Mouse (Mus musculus) neural tube, embryonic 13.5 days (tissue): Measurements from ENCODE around the gene Rimbp3. TPM values are rescaled to one million over a fixed set of nuclear protein-coding genes. Genes with fewer than 3 reads are reported as not detected.
"Not testable (repeated sequence)": the region's sequence is repeated elsewhere in the genome, so short reads cannot be mapped to it uniquely, and the experiment has no call there.

Experiments
- ATAC-seq: fragments of 200-750 bp; cut with Nextera tagmentation; 2 replicates; pipeline ENCODE4 v1.8.0; 2017; ENCODE audit warnings: low read depth, mild to moderate bottlenecking, moderate TSS enrichment, moderate library complexity
- H3K27ac ChIP-seq: fragments of 300-500 bp; sonication (generic); replicated peaks from 2 replicates; pipeline ENCODE4 v1.5.1; 2015; ENCODE audit warnings: moderate library complexity, mild to moderate bottlenecking, inconsistent platforms
- H3K27me3 ChIP-seq: fragments of 300-500 bp; sonication (generic); 2 replicates; pipeline ENCODE4 v1.6.1; 2015; ENCODE audit warnings: mild to moderate bottlenecking, inconsistent platforms
- H3K36me3 ChIP-seq: fragments of 300-500 bp; sonication (generic); 2 replicates; pipeline ENCODE4 v1.6.1; 2015; ENCODE audit warnings: mild to moderate bottlenecking, inconsistent platforms
- H3K4me1 ChIP-seq: fragments of 300-500 bp; sonication (generic); replicated peaks from 2 replicates; pipeline ENCODE4 v1.6.1; 2015; ENCODE audit warnings: inconsistent platforms
- H3K4me2 ChIP-seq: fragments of 300-500 bp; sonication (generic); 2 replicates; pipeline ENCODE4 v1.6.1; 2015; ENCODE audit warnings: inconsistent platforms, mild to moderate bottlenecking, moderate library complexity
- H3K4me3 ChIP-seq: fragments of 300-500 bp; sonication (generic); 2 replicates; pipeline ENCODE4 v1.5.1; 2015; ENCODE audit warnings: mild to moderate bottlenecking, inconsistent platforms
- H3K9ac ChIP-seq: fragments of 300-500 bp; sonication (generic); 2 replicates; pipeline ENCODE4 v1.6.1; 2015; ENCODE audit warnings: moderate library complexity, mild to moderate bottlenecking, inconsistent platforms
- H3K9me3 ChIP-seq: fragments of 300-500 bp; sonication (generic); 2 replicates; pipeline ENCODE4 v1.6.1; 2016; ENCODE audit warnings: inconsistent platforms
- WGBS: fragments of 180-500 bp; shearing (Covaris S2); methylation state at CpG from one replicate; pipeline ENCODE4 v1.1.7; 2015; 5-methylcytosine and 5-hydroxymethylcytosine counted together
- polyA plus RNA-seq: library from polyadenylated mRNA; unstranded; fragments of >200 nt; fragmentation: Nextera tagmentation; extraction: Ambion mirVana; gene quantifications from 2 replicates; pipeline ENCODE4 v1.2.1, GENCODE M21; 2015

Rimbp3 gene
- polyA plus RNA-seq, result 1.5 TPM in 2 replicates

GRCm38 (mm10) chr16:17208389-17209361 is at the start of gene Rimbp3:
Gene Rimbp3 (plus strand): TSS chr16:17208603.
- WGBS, result under 1% methylated on average over 85 of the region's 85 CpGs
- Histone ChIP-seq H3K4me1 (peaks cover 25% of the 10 kb centered on the region), H3K9ac (peak within 1 kb of the TSS; percentile 70), H3K4me3 (peak within 1 kb of the TSS; percentile 47), H3K27me3 (peaks cover 19% of the 10 kb centered on the region), H3K4me2 (peak within 1 kb of the TSS; percentile 86), H3K27ac (peak within 1 kb of the TSS; percentile 88), H3K36me3 (no peaks in the 10 kb centered on the region), H3K9me3 (no peaks in the 10 kb centered on the region)
- ATAC-seq, result peak; percentile 88

DNA sequence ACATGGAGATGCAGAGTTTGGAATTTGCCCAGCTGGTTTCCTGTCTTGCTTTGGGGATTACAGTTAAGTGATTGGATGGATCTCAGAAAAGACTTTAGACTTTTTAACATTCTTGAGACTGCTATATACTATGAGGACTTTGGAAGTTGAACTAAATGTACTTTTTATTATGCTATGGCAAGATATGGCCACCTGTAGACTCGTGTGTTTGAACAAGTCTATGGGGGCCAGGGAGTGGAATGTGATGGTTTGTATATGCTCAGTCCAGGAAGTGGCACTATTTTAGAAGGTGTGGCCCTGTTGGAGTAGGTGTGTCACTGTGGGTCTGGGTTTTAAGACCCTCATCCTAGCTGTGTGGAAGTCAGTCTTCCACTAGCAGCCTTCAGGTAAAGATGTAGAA is 42.9 kb upstream of the Rimbp3 start:
- H3K4me3 ChIP-seq, H3K27me3 ChIP-seq, H3K4me1 ChIP-seq, H3K9ac ChIP-seq, H3K27ac ChIP-seq, ATAC-seq, H3K9me3 ChIP-seq, H3K4me2 ChIP-seq: not testable (repeated sequence)
- peaks cover 31% of the 10 kb centered on the region for H3K36me3 ChIP-seq
- 93% methylated on average over 1 of the region's 1 CpGs for WGBS

DNA sequence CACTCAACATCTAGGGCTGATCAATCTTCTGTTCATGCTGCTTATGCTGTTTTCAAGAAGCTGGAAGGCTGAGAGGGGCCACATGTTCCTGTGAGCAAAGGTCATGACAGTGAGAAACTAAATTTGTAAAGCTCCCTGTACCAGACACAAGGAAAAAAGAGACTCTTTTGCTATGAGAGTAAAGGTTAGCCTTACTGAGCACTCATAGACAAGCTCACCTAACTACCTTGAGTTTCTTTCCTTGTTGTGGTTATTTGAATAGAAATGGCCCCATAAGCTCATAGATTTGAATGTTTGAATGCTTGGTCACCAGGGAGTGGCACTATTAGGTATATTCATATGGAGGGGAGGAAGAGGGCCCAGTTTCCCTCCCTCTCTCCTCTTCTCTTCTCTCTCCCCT is 41.2 kb upstream of the Rimbp3 start:
- H3K9ac ChIP-seq, result no peak overlapping the region
- H3K4me1 ChIP-seq, result no peaks in the 10 kb centered on the region
- H3K27me3 ChIP-seq, result no peaks in the 10 kb centered on the region
- H3K9me3 ChIP-seq, result no peaks in the 10 kb centered on the region
- H3K36me3 ChIP-seq, result peaks cover 41% of the 10 kb centered on the region
- no peak overlapping the region for H3K4me3 ChIP-seq
- no peak for ATAC-seq
- H3K27ac ChIP-seq, result no peak overlapping the region
- H3K4me2 ChIP-seq, result no peak overlapping the region

DNA sequence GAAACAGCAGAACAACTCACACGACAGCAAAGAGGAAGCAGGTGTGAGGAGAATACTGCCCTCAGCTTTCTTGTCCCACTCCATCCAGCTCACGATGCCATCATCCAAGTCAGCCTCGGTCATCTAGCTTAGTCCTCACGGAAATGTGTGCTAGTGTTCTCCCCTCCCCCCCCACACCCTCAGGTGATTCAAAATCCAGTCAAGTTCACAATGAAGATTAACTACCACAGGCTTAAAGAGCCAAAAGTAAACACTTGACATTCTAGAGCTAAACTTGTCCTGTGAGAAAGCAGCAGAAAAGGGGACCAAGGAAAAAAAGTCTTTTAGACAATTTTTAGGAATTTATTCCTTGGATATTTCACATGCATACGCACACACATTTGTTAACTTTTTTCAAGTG is 40.4 kb upstream of the Rimbp3 start:
- ATAC-seq, result no peak
- H3K9ac ChIP-seq, result no peak overlapping the region
- H3K9me3 ChIP-seq, result no peaks in the 10 kb centered on the region
- no peak overlapping the region for H3K4me2 ChIP-seq
- H3K27ac ChIP-seq, result no peak overlapping the region
- H3K4me1 ChIP-seq, result no peaks in the 10 kb centered on the region
- H3K36me3 ChIP-seq, result peaks cover 50% of the 10 kb centered on the region
- no peaks in the 10 kb centered on the region for H3K27me3 ChIP-seq
- 87% methylated on average over 5 of the region's 5 CpGs for WGBS
- H3K4me3 ChIP-seq, result no peak overlapping the region

GRCm38 (mm10) chr16:17175765-17176164 is 32.6 kb upstream of the Rimbp3 start:
- Histone ChIP-seq H3K9me3 (no peaks in the 10 kb centered on the region), H3K4me1 (no peaks in the 10 kb centered on the region), H3K4me3 (no peak overlapping the region), H3K27ac (no peak overlapping the region), H3K36me3 (peaks cover 53% of the 10 kb centered on the region), H3K27me3 (no peaks in the 10 kb centered on the region), H3K9ac (no peak overlapping the region), H3K4me2 (no peak overlapping the region)
- no peak for ATAC-seq
- WGBS, result 94% methylated on average over 2 of the region's 2 CpGs

GRCm38 (mm10) chr16:17177623-17178170 is 30.7 kb upstream of the Rimbp3 start:
- no peak overlapping the region for H3K4me3 ChIP-seq
- no peaks in the 10 kb centered on the region for H3K9me3 ChIP-seq
- 100% methylated on average over 1 of the region's 1 CpGs for WGBS
- no peaks in the 10 kb centered on the region for H3K4me1 ChIP-seq
- H3K9ac ChIP-seq, result no peak overlapping the region
- no peak overlapping the region for H3K4me2 ChIP-seq
- peaks cover 37% of the 10 kb centered on the region for H3K36me3 ChIP-seq
- no peak for ATAC-seq
- no peak overlapping the region for H3K27ac ChIP-seq
- H3K27me3 ChIP-seq, result no peaks in the 10 kb centered on the region

DNA sequence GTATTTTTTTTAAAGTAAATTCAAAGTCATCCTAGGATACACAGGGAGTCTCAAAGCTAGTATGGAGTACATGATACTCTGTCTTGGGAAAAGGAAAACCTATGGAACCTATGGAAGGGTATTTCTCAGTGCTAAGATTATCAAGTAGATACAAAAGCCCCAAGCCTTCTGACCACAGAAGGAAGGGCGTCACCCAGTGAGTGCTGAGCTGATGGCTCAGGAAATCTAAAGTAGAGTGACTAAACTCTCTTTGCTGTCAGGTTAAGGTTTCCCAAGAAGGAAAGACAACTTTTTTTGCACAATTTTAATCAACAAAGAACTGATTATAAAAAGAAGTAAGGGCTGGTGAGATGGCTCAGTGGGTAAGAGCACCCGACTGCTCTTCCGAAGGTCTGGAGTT is 28.7 kb upstream of the Rimbp3 start:
- no peak overlapping the region for H3K9ac ChIP-seq
- H3K4me1 ChIP-seq, result no peaks in the 10 kb centered on the region
- 88% methylated on average over 3 of the region's 3 CpGs for WGBS
- no peak for ATAC-seq
- H3K4me3 ChIP-seq, result no peak overlapping the region
- H3K27ac ChIP-seq, result no peak overlapping the region
- no peaks in the 10 kb centered on the region for H3K9me3 ChIP-seq
- no peak overlapping the region for H3K4me2 ChIP-seq
- peaks cover 25% of the 10 kb centered on the region for H3K36me3 ChIP-seq
- no peaks in the 10 kb centered on the region for H3K27me3 ChIP-seq

GRCm38 (mm10) chr16:17181382-17181781 is 27.0 kb upstream of the Rimbp3 start:
- Histone ChIP-seq H3K4me3 (no peak overlapping the region), H3K36me3 (peaks cover 21% of the 10 kb centered on the region; the same call in 1 of the 2 replicates), H3K9me3 (no peaks in the 10 kb centered on the region), H3K4me2 (no peak overlapping the region), H3K9ac (no peak overlapping the region), H3K27ac (no peak overlapping the region), H3K4me1 (no peaks in the 10 kb centered on the region), H3K27me3 (no peaks in the 10 kb centered on the region)
- 91% methylated on average over 4 of the region's 4 CpGs for WGBS
- no peak for ATAC-seq

GRCm38 (mm10) chr16:17182136-17182535 is 26.3 kb upstream of the Rimbp3 start:
- Histone ChIP-seq H3K9me3 (no peaks in the 10 kb centered on the region), H3K4me1 (no peaks in the 10 kb centered on the region), H3K27me3 (no peaks in the 10 kb centered on the region), H3K27ac (no peak overlapping the region), H3K36me3 (peaks cover 25% of the 10 kb centered on the region; the same call in 1 of the 2 replicates), H3K4me2 (no peak overlapping the region), H3K9ac (no peak overlapping the region), H3K4me3 (no peak overlapping the region)
- ATAC-seq, result no peak
- WGBS, result 89% methylated on average over 2 of the region's 2 CpGs

DNA sequence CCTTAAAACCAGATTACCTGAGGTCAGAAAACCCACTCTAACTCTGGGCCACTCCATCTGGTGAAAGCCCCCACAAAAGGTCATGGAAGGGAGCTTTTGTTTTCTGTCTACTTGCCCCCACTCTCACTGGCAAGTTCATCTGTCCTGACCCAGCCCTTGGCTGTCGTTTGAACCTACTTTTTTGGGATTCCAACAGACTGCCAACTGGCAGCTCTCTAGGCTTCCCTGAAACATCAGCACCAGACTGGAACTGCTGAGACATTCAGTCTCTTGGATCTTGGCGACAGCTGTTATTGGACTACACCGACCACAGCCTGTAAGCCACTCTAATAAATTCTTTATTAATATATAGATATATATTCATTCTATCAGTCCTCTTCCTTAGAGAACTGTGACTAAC is 25.4 kb upstream of the Rimbp3 start:
- H3K4me1 ChIP-seq, result no peaks in the 10 kb centered on the region
- no peak overlapping the region for H3K4me3 ChIP-seq
- no peak overlapping the region for H3K9ac ChIP-seq
- ATAC-seq, result no peak
- no peak overlapping the region for H3K4me2 ChIP-seq
- peaks cover 20% of the 10 kb centered on the region; the same call in 1 of the 2 replicates for H3K36me3 ChIP-seq
- no peaks in the 10 kb centered on the region for H3K9me3 ChIP-seq
- no peaks in the 10 kb centered on the region for H3K27me3 ChIP-seq
- H3K27ac ChIP-seq, result no peak overlapping the region
- WGBS, result 84% methylated on average over 3 of the region's 3 CpGs

- H3K9me3 ChIP-seq, result no peaks in the 10 kb centered on the region
- H3K27me3 ChIP-seq, result no peaks in the 10 kb centered on the region
- no peak overlapping the region for H3K4me3 ChIP-seq
- H3K4me2 ChIP-seq, result no peak overlapping the region
- H3K36me3 ChIP-seq, result peaks cover 14% of the 10 kb centered on the region; the same call in 1 of the 2 replicates
- H3K9ac ChIP-seq, result no peak overlapping the region
- no peak for ATAC-seq
- H3K27ac ChIP-seq, result no peak overlapping the region
- H3K4me1 ChIP-seq, result no peaks in the 10 kb centered on the region
These were observed 22.9 kb upstream of the Rimbp3 start for GRCm38 (mm10) chr16:17185475-17185874.

- Histone ChIP-seq H3K27me3 (no peaks in the 10 kb centered on the region), H3K4me2 (no peak overlapping the region), H3K9ac (no peak overlapping the region), H3K36me3 (0 out of 2 replicates have a peak, but pooled peaks cover 6% of the 10 kb centered on the region), H3K4me3 (no peak overlapping the region), H3K4me1 (no peaks in the 10 kb centered on the region), H3K27ac (no peak overlapping the region), H3K9me3 (no peaks in the 10 kb centered on the region)
- WGBS, result 96% methylated on average over 4 of the region's 4 CpGs
- no peak for ATAC-seq
These were observed 14.6 kb upstream of the Rimbp3 start for GRCm38 (mm10) chr16:17193823-17194222.
